Mouse (Mus musculus) adrenal gland, adult 18-20 months (tissue): Measurements from ENCODE around the gene F2rl3. TPM values are rescaled to one million over a fixed set of nuclear protein-coding genes. Genes with fewer than 3 reads are reported as not detected.

Experiments
- DNase-seq, 2 experiments: peaks; one replicate each; pipeline ENCODE4 v3.0.0; 2021 to 2022; ENCODE audit warnings: low spot score in 2 of 2
- total RNA-seq, 2 experiments: library from RNA; stranded (reverse); gene quantifications; 1 replicate in 1 of 2; 2 replicates in 1 of 2; pipeline ENCODE4 v1.2.3; 2021

Gene F2rl3
- total RNA-seq, 2 experiments from 2014 or later: 0.67 to 0.99 TPM

DNA sequence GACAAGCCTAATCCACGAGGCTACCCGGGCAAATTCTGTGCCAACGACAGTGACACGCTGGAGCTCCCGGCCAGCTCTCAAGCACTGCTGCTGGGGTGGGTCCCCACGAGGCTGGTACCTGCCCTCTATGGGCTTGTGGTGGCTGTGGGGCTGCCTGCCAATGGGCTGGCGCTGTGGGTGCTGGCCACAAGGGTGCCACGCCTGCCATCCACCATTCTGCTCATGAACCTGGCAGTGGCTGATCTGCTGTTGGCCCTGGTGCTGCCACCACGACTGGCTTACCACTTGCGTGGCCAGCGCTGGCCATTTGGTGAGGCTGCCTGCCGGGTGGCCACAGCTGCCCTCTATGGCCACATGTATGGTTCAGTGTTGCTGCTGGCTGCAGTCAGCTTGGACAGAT lies 626 bp downstream of the F2rl3 start:
- peak in 1 of 2 experiments; percentile 16 for DNase-seq

DNA sequence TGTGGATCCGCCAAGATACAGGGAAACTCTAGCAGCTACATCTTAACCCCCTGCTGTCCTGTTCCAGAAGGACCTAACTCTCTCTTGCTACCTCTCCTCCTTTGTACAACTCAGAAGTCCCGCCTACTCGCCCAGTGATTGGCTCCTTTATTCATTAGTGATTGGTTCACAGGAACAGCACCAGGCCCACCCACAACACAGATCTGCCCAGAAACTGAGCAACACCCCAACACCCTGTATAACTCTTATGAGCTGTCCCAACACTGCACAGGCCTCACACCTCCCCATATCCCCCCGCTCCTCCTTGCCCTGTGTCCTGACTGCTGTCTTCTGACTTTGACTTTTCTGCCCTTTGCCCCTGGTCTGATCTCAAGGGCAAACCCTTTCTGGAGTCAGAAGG lies 4.0 kb downstream of the F2rl3 start:
- DNase-seq: no peak

DNA sequence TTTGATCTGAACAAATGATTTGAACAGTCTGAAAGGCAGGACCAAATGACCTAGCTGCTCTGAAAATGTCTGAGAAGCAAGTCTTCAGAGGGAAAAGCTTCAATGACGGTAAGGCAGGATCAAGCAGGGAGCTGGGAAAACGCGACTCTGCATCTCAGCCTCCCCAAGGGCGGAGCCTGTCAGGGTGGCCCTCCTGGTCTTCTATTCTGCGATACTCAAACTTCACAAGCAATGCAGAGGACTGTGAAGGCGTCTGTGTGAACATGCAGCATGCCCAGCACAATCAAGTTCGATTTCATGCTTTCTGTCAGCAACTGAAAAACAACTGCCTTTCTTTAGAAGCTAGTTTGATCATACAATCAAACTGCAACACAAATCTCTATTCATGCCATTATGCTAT lies 5.1 kb downstream of the F2rl3 start:
- no peak for DNase-seq

DNA sequence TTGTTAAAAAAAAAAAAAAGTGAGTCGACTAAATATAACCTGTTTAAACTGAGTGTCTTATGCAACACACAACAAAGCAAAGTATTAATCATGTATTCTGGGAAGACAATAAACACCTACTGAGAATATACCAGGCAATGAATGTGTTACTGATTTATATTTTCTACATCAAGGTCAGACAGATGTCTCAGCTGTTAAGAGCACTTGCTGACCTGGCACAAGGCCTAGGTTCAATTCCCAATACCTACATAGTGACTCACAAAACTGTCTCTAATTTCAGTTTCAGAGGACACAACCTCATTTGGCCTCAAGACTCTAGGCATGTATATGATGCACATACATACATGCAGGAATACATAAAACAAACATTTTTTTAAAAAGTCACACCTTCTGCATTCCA lies 16.1 kb downstream of the F2rl3 start:
- no peak for DNase-seq

DNA sequence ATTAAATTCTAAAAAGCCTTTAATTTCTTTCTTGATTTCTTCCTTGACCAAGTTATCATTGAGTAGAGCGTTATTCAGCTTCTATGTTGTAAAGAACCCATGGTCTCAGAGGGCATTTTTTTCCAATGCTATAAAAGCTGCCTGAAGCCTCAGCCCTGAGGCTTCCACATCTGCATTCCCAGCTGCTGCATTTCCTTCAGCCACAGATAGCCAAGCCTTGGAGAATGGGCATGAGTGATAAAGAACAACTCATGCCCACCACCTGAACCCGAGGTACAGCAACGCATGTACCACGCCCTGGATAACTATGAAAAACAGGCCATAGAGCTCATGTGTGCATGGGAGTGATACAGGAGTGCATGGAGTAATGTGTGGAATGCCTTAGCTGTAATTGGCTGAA lies 19.0 kb downstream of the F2rl3 start:
- no peak for DNase-seq

DNA sequence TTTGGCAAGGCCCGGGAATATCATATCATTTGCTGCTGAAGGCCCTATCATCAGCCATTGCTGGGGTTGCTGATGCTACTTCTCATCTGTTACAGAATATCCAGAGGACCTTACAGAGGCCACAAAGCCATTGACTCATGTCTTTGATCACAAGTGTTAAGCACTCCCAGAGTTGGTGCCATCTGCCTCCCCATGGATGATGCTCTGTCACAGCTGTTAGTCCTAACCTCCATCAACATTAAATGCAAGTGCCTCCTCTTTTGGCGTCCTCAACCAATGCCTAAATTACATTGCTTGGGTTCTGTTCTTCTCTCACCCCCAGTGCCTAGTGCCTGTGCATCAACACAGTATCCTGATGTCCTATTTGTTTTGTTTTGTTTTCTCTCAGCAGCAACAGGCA lies 39.9 kb downstream of the F2rl3 start:
- DNase-seq: no peak

DNA sequence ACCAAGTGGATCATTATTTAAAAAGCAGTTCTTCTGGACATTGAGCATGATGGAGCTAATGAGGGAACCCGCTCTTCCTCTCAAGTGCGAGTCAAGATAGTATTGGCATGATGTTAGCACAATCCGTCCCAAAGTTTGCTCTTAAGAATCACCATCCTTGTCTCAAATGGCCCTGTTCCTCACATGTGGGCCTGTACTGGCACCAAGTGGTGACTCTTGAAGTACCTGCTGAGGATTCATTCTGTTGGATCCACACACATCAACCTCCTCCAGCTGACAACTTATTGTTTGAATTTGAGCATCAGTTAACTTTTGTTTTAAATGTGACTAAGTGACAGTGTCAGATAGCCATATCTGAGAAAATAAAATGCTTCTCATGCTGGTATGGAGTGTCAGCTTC lies 51.0 kb downstream of the F2rl3 start:
- DNase-seq: no peak

Other genes starting within 250 kb of the F2rl3 start
- gene Med26, start 213.6 kb upstream of the F2rl3 start, total RNA-seq: 10 to 100 TPM in 1 of 2 experiments, 1 to 10 TPM in 1; 9.2 to 10.3 TPM
- gene Smim7, start 190.8 kb upstream of the F2rl3 start, total RNA-seq: 100 to 1,000 TPM; 101 to 120 TPM
- gene Tmem38a, start 189.8 kb upstream of the F2rl3 start, total RNA-seq: 1 to 10 TPM; 7.6 to 7.8 TPM
- under 1 TPM; 0.26 to 0.50 TPM for gene Nwd1, start 115.2 kb upstream of the F2rl3 start, total RNA-seq
- gene Sin3b, start 38.6 kb upstream of the F2rl3 start, total RNA-seq: 100 to 1,000 TPM; 121 to 288 TPM